Mouse (Mus musculus): ENCODE results near the gene Ino80d.

GRCm38 (mm10) chr1:62976742-62977141 is 137.7 kb downstream of the Ino80d start:
- no peak for TF ChIP-seq CTCF (IDR thresholded peaks at IDR 0.05; ENCODE audit: control insufficient read depth, insufficient read depth, insufficient replicate concordance, low read depth, low read length)
- no peak for TF ChIP-seq POLR2A (IDR thresholded peaks at IDR 0.05; ENCODE audit: control insufficient read depth, low read depth, low read length)

All from testis, adult 2 months (tissue).